8 mouse cellular contexts compared by ENCODE assay signal in genomic region chr19:45243918-45244700, GRCm38 (mm10). TPM values are rescaled to one million over a fixed set of nuclear protein-coding genes. Genes with fewer than 3 reads are reported as not detected.
DNase-seq lines count a peak whose midpoint lies in the region; ATAC-seq lines count a peak whose summit lies in the region.

No protein-coding gene starts in this region.

- no peak overlapping the region for H3K4me3 ChIP-seq in midbrain, embryonic 10.5 days
- no peak overlapping the region for H3K4me3 ChIP-seq in midbrain, embryonic 15.5 days
- H3K4me3 ChIP-seq in lung, embryonic 15.5 days = no peak overlapping the region

- H3K9me3 ChIP-seq in midbrain, embryonic 10.5 days (replicated peaks) = no peaks in the 10 kb centered on the region
- H3K9me3 ChIP-seq in midbrain, embryonic 15.5 days = no peaks in the 10 kb centered on the region
- no peaks in the 10 kb centered on the region for H3K9me3 ChIP-seq in lung, embryonic 15.5 days

- WGBS in midbrain, embryonic 10.5 days = 1% methylated on average over 29 of the region's 29 CpGs
- 2% methylated on average over 29 of the region's 29 CpGs for WGBS in midbrain, embryonic 15.5 days
- WGBS in lung, embryonic 15.5 days = 3% methylated on average over 29 of the region's 29 CpGs

- H3K9ac ChIP-seq in midbrain, embryonic 15.5 days = no peak overlapping the region
- no peak overlapping the region for H3K9ac ChIP-seq in lung, embryonic 15.5 days

- ATAC-seq in midbrain, embryonic 15.5 days (replicated peaks) = no peak
- ATAC-seq in erythroid progenitor cell, adult 5-6 weeks (replicated peaks; ENCODE audit: low FRiP score, poor library complexity, severe bottlenecking) = peak; percentile 61
- no peak for ATAC-seq in lung, embryonic 15.5 days (ENCODE audit: borderline replicate concordance, extremely low read depth, low FRiP score, low TSS enrichment)

- peak; percentile 23 for DNase-seq in adrenal gland, adult 2 months
- DNase-seq in adrenal gland, adult 8-10 months = no peak
- DNase-seq in midbrain, embryonic 10.5 days (ENCODE audit: low spot score) = peak; percentile 51
- DNase-seq in thymus, postnatal 14 days = peak; percentile 37
- no peak for DNase-seq in right cerebral cortex, adult 2 months (ENCODE audit: low spot score in 2 of 2)

- H3K4me1 ChIP-seq in midbrain, embryonic 10.5 days = peaks cover 6% of the 10 kb centered on the region
- peaks cover 2% of the 10 kb centered on the region; the same call in 1 of the 2 replicates for H3K4me1 ChIP-seq in midbrain, embryonic 15.5 days
- H3K4me1 ChIP-seq in lung, embryonic 15.5 days = 0 out of 2 replicates have a peak, but pooled peaks cover 5% of the 10 kb centered on the region

- peaks cover 100% of the 10 kb centered on the region for H3K27me3 ChIP-seq in midbrain, embryonic 10.5 days (ENCODE audit: low read depth, poor library complexity, severe bottlenecking)
- peaks cover 74% of the 10 kb centered on the region for H3K27me3 ChIP-seq in midbrain, embryonic 15.5 days (replicated peaks)
- peaks cover 78% of the 10 kb centered on the region for H3K27me3 ChIP-seq in lung, embryonic 15.5 days

- H3K36me3 ChIP-seq in midbrain, embryonic 10.5 days = no peaks in the 10 kb centered on the region
- no peaks in the 10 kb centered on the region for H3K36me3 ChIP-seq in midbrain, embryonic 15.5 days (replicated peaks)
- no peaks in the 10 kb centered on the region for H3K36me3 ChIP-seq in lung, embryonic 15.5 days

- no peak overlapping the region for H3K4me2 ChIP-seq in midbrain, embryonic 15.5 days
- H3K4me2 ChIP-seq in lung, embryonic 15.5 days = peak overlapping the region; percentile 27

- H3K27ac ChIP-seq in midbrain, embryonic 10.5 days (replicated peaks) = no peak overlapping the region
- H3K27ac ChIP-seq in midbrain, embryonic 15.5 days = no peak overlapping the region
- no peak overlapping the region for H3K27ac ChIP-seq in lung, embryonic 15.5 days

RNA-seq across cellular contexts. Expression of gene Lbx1, which starts 8.5 kb away (rescaled TPM):
- total RNA-seq in adrenal gland, adult 2 months (2021) = under 1 TPM in 1 of 2 experiments, not detected in 1; 0.17 TPM
- polyA plus RNA-seq in adrenal gland, adult 2 months (2012; rRNA removed) = 0.21 TPM in 1 of 2 replicates, not detected in the other
- not detected for total RNA-seq in adrenal gland, adult 8-10 months (2022)
- 0.05 TPM in 1 of 2 replicates, not detected in the other for polyA plus RNA-seq in midbrain, embryonic 10.5 days (2016; fragmentation: Nextera tagmentation; extraction: Ambion mirVana)
- 0.06 and 0.09 TPM in 2 replicates for polyA plus RNA-seq in midbrain, embryonic 15.5 days (2015; fragmentation: Nextera tagmentation; extraction: Ambion mirVana)
- not detected in 2 replicates for total RNA-seq in erythroid progenitor cell, adult 5-6 weeks (2015; ENCODE audit: low replicate concordance)
- total RNA-seq in erythroid progenitor cell, adult 5-6 weeks (2017; ENCODE audit: low replicate concordance) = not detected in 2 replicates
- not detected in 2 replicates for polyA plus RNA-seq in lung, embryonic 15.5 days (2015; fragmentation: Nextera tagmentation; extraction: Ambion mirVana)

Comparison
In these comparisons a context has a peak if more than half of its experiments do, and no peak if none do; other contexts are left out.
1. DNase-seq: peak in adrenal gland, adult 2 months (single experiment), midbrain, embryonic 10.5 days (single experiment) and thymus, postnatal 14 days (single experiment); none in adrenal gland, adult 8-10 months (single experiment) and right cerebral cortex, adult 2 months (0 of 2).